Mouse (Mus musculus): ENCODE data around the gene Tmem132c. TPM values are rescaled to one million over a fixed set of nuclear protein-coding genes. Genes with fewer than 3 reads are reported as not detected.

Gene Tmem132c
- polyA plus RNA-seq, 1 experiment from 2014 or later, result 0.68 TPM

- H3K4me2 ChIP-seq (ENCODE audit: low read length), result no peak overlapping the region; the same call in 1 of the 2 replicates
- peak; percentile 70 for ATAC-seq (replicated peaks; ENCODE audit: low FRiP score, low TSS enrichment, low read depth)
- no peaks in the 10 kb centered on the region for H3K4me1 ChIP-seq (replicated peaks; ENCODE audit: control insufficient read depth, insufficient read depth, low read length)
- no peaks in the 10 kb centered on the region for H3K9me3 ChIP-seq (ENCODE audit: control insufficient read depth, low read length)
- no peak overlapping the region for H3K4me3 ChIP-seq (ENCODE audit: low read depth, low read length)
- WGBS, result 6% methylated on average over 11 of the region's 11 CpGs
- peak; percentile 90 for DNase-seq (ENCODE audit: low spot score)
- no peak overlapping the region for H3K27ac ChIP-seq (ENCODE audit: low read depth)
- no peak overlapping the region for H3K9ac ChIP-seq (ENCODE audit: low read length)
- peaks cover 17% of the 10 kb centered on the region for H3K27me3 ChIP-seq (replicated peaks; ENCODE audit: control insufficient read depth, insufficient read depth, low read length)
- H3K36me3 ChIP-seq (ENCODE audit: control insufficient read depth, insufficient read depth, low read length), result no peaks in the 10 kb centered on the region
Observed at GRCm38 (mm10) chr5:127235203-127235602, 6.4 kb upstream of the Tmem132c start.

DNA sequence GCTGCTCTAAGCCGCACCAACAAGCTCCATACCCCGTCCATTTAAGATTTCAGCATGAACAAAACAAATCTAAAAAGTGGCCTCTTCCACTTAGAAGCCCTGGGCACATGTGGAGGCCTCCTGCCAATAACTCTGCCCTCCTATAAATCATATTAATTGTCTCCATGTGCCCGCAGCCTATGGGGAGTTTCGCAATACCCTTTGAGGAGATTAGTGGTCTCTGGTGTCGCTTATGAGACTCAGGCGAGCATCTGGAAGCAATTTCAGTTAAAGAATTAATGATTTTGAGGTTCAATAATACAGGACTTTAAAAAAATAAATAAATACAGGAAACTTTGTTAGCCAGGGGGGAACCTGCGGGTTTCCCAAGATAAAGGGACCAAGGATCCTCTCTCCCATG, 1.9 kb upstream of the Tmem132c start:
- no peaks in the 10 kb centered on the region for H3K36me3 ChIP-seq (ENCODE audit: control insufficient read depth, insufficient read depth, low read length)
- peaks cover 56% of the 10 kb centered on the region for H3K27me3 ChIP-seq (replicated peaks; ENCODE audit: control insufficient read depth, insufficient read depth, low read length)

DNA sequence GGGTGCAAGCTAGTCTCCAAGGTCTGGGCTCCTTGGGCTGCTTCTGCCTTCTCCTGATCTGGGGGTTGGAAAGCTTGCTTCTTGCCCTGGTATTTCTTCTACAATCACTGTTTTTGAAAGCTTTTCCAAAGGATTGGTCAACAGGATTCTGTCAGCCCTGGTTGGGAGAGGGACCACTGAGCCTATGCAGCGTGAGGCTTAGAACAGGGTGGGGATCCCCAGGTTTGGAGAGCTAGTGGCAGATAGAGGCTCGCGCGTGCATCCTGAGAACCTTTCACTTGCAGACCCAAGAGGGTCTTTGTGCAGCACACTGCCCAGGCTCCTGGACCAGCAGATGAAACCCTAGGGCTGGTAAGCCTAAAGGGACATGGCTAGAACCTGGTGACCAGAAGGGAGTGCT, 962 bp upstream of the Tmem132c start:
- Histone ChIP-seq H3K9me3 (ENCODE audit: control insufficient read depth, low read length) (no peaks in the 10 kb centered on the region), H3K27me3 (replicated peaks; ENCODE audit: control insufficient read depth, insufficient read depth, low read length) (peaks cover 64% of the 10 kb centered on the region), H3K4me1 (replicated peaks; ENCODE audit: control insufficient read depth, insufficient read depth, low read length) (no peaks in the 10 kb centered on the region; the same call in 1 of the 2 replicates), H3K4me2 (ENCODE audit: low read length) (no peak overlapping the region), H3K4me3 (ENCODE audit: low read depth, low read length) (no peak overlapping the region), H3K9ac (ENCODE audit: low read length) (no peak overlapping the region), H3K36me3 (ENCODE audit: control insufficient read depth, insufficient read depth, low read length) (no peaks in the 10 kb centered on the region), H3K27ac (ENCODE audit: low read depth) (no peak overlapping the region)
- no peak for DNase-seq (ENCODE audit: low spot score)
- ATAC-seq (replicated peaks; ENCODE audit: low FRiP score, low TSS enrichment, low read depth), result no peak
- WGBS, result 28% methylated on average over 4 of the region's 4 CpGs

More for the DNA sequence above, 1.9 kb upstream of the Tmem132c start:
- no peaks in the 10 kb centered on the region; the same call in 1 of the 2 replicates for H3K4me1 ChIP-seq (replicated peaks; ENCODE audit: control insufficient read depth, insufficient read depth, low read length)
- no peak overlapping the region for H3K27ac ChIP-seq (ENCODE audit: low read depth)
- H3K9me3 ChIP-seq (ENCODE audit: control insufficient read depth, low read length), result no peaks in the 10 kb centered on the region
- no peak for DNase-seq (ENCODE audit: low spot score)
- no peak overlapping the region for H3K4me2 ChIP-seq (ENCODE audit: low read length)
- H3K9ac ChIP-seq (ENCODE audit: low read length), result no peak overlapping the region
- no peak overlapping the region for H3K4me3 ChIP-seq (ENCODE audit: low read depth, low read length)
- ATAC-seq (replicated peaks; ENCODE audit: low FRiP score, low TSS enrichment, low read depth), result no peak
- WGBS, result 50% methylated on average over 7 of the region's 7 CpGs

- H3K27me3 ChIP-seq (replicated peaks; ENCODE audit: control insufficient read depth, insufficient read depth, low read length), result peaks cover 61% of the 10 kb centered on the region
- peak overlapping the region; percentile 32; the same call in 1 of the 2 replicates for H3K9ac ChIP-seq (ENCODE audit: low read length)
- H3K4me2 ChIP-seq (ENCODE audit: low read length), result peak overlapping the region; percentile 86
- H3K27ac ChIP-seq (ENCODE audit: low read depth), result no peak overlapping the region
- peak overlapping the region; percentile 51 for H3K4me3 ChIP-seq (ENCODE audit: low read depth, low read length)
- DNase-seq (ENCODE audit: low spot score), result peak; percentile 72
- no peaks in the 10 kb centered on the region for H3K36me3 ChIP-seq (ENCODE audit: control insufficient read depth, insufficient read depth, low read length)
- ATAC-seq (replicated peaks; ENCODE audit: low FRiP score, low TSS enrichment, low read depth), result peak; percentile 85
- under 1% methylated on average over 64 of the region's 73 CpGs for WGBS
- no peaks in the 10 kb centered on the region for H3K9me3 ChIP-seq (ENCODE audit: control insufficient read depth, low read length)
- H3K4me1 ChIP-seq (replicated peaks; ENCODE audit: control insufficient read depth, insufficient read depth, low read length), result no peaks in the 10 kb centered on the region; the same call in 1 of the 2 replicates
Observed at GRCm38 (mm10) chr5:127241925-127242762, 536 bp downstream of the Tmem132c start.

GRCm38 (mm10) chr5:127242763-127243160, 1.2 kb downstream of the Tmem132c start:
- Histone ChIP-seq H3K27me3 (replicated peaks; ENCODE audit: control insufficient read depth, insufficient read depth, low read length) (peaks cover 58% of the 10 kb centered on the region), H3K9ac (ENCODE audit: low read length) (no peak overlapping the region), H3K4me2 (ENCODE audit: low read length) (peak overlapping the region; percentile 86), H3K27ac (ENCODE audit: low read depth) (no peak overlapping the region), H3K4me3 (ENCODE audit: low read depth, low read length) (peak overlapping the region; percentile 51), H3K4me1 (replicated peaks; ENCODE audit: control insufficient read depth, insufficient read depth, low read length) (no peaks in the 10 kb centered on the region; the same call in 1 of the 2 replicates), H3K36me3 (ENCODE audit: control insufficient read depth, insufficient read depth, low read length) (no peaks in the 10 kb centered on the region), H3K9me3 (ENCODE audit: control insufficient read depth, low read length) (no peaks in the 10 kb centered on the region)
- no peak for DNase-seq (ENCODE audit: low spot score)
- 2% methylated on average over 13 of the region's 13 CpGs for WGBS
- ATAC-seq (replicated peaks; ENCODE audit: low FRiP score, low TSS enrichment, low read depth), result no peak

DNA sequence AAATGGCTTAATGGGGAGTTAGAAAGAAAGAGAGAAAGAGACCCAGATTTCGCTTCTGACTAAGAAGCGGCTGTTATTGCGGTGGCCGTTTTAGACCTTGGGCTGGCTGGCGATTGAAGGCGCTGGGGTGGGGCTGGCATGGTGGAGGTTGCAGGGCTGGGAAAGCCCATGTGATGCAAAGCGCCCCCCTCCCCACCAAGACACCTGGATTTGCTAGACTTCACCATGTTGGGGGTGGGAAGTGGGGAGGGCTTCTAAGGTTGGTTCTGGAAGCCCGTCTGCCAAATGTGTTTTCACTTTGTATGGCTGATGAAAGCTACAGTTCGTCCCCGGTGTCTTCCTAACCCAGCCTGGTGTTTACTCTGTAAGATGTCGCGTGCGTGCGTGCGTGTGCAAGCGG, 1.6 kb downstream of the Tmem132c start:
- ATAC-seq (replicated peaks; ENCODE audit: low FRiP score, low TSS enrichment, low read depth) (no peak), DNase-seq (ENCODE audit: low spot score) (peak; percentile 58)
- H3K9me3 ChIP-seq (ENCODE audit: control insufficient read depth, low read length), result no peaks in the 10 kb centered on the region
- H3K27ac ChIP-seq (ENCODE audit: low read depth), result no peak overlapping the region
- WGBS, result 2% methylated on average over 16 of the region's 16 CpGs
- no peaks in the 10 kb centered on the region for H3K36me3 ChIP-seq (ENCODE audit: control insufficient read depth, insufficient read depth, low read length)
- H3K4me3 ChIP-seq (ENCODE audit: low read depth, low read length), result peak overlapping the region; percentile 51
- peaks cover 58% of the 10 kb centered on the region for H3K27me3 ChIP-seq (replicated peaks; ENCODE audit: control insufficient read depth, insufficient read depth, low read length)
- peak overlapping the region; percentile 86 for H3K4me2 ChIP-seq (ENCODE audit: low read length)
- H3K9ac ChIP-seq (ENCODE audit: low read length), result no peak overlapping the region
- H3K4me1 ChIP-seq (replicated peaks; ENCODE audit: control insufficient read depth, insufficient read depth, low read length), result no peaks in the 10 kb centered on the region; the same call in 1 of the 2 replicates

GRCm38 (mm10) chr5:127243611-127244010, 2.0 kb downstream of the Tmem132c start:
- WGBS, result 9% methylated on average over 13 of the region's 13 CpGs
- Histone ChIP-seq H3K4me3 (ENCODE audit: low read depth, low read length) (peak overlapping the region; percentile 51), H3K4me2 (ENCODE audit: low read length) (peak overlapping the region; percentile 86), H3K27me3 (replicated peaks; ENCODE audit: control insufficient read depth, insufficient read depth, low read length) (peaks cover 58% of the 10 kb centered on the region), H3K27ac (ENCODE audit: low read depth) (no peak overlapping the region), H3K9me3 (ENCODE audit: control insufficient read depth, low read length) (no peaks in the 10 kb centered on the region), H3K9ac (ENCODE audit: low read length) (no peak overlapping the region), H3K36me3 (ENCODE audit: control insufficient read depth, insufficient read depth, low read length) (no peaks in the 10 kb centered on the region), H3K4me1 (replicated peaks; ENCODE audit: control insufficient read depth, insufficient read depth, low read length) (no peaks in the 10 kb centered on the region; the same call in 1 of the 2 replicates)
- DNase-seq (ENCODE audit: low spot score) (no peak), ATAC-seq (replicated peaks; ENCODE audit: low FRiP score, low TSS enrichment, low read depth) (no peak)

DNA sequence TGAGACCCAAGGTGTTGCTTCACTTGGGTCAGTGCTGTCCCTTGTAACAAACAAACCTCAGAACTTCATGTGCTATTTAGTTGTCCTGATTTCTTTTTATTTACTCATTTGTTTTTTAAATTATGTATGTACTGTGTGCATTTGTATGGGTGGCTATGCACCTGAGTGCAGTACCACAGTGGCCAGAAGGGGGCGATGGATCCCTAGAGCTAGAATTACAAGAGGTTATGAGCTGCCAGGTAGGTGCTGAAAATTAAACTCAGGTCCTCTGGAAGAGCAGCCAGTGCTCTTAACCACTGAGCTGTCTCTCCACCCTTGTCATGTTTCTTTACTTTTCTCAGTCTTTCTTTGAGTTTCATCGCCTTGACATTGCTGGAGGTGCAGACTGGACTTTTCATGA, 11.7 kb downstream of the Tmem132c start:
- 67% methylated on average over 2 of the region's 2 CpGs for WGBS
- no peaks in the 10 kb centered on the region for H3K4me1 ChIP-seq (replicated peaks; ENCODE audit: control insufficient read depth, insufficient read depth, low read length)
- ATAC-seq (replicated peaks; ENCODE audit: low FRiP score, low TSS enrichment, low read depth) (no peak), DNase-seq (ENCODE audit: low spot score) (no peak)
- H3K9ac ChIP-seq (ENCODE audit: low read length), result no peak overlapping the region
- H3K36me3 ChIP-seq (ENCODE audit: control insufficient read depth, insufficient read depth, low read length), result no peaks in the 10 kb centered on the region
- H3K4me3 ChIP-seq (ENCODE audit: low read depth, low read length), result no peak overlapping the region
- peaks cover 5% of the 10 kb centered on the region; the same call in 1 of the 2 replicates for H3K9me3 ChIP-seq (ENCODE audit: control insufficient read depth, low read length)
- no peaks in the 10 kb centered on the region for H3K27me3 ChIP-seq (replicated peaks; ENCODE audit: control insufficient read depth, insufficient read depth, low read length)
- H3K4me2 ChIP-seq (ENCODE audit: low read length), result no peak overlapping the region
- H3K27ac ChIP-seq (ENCODE audit: low read depth), result no peak overlapping the region

All from intestine, embryonic 14.5 days (tissue).